In genomic region chr2:92523321-92523895, GRCm38 (mm10) we compare ENCODE assay signal across 18 mouse cellular contexts.
DNase-seq lines count a peak whose midpoint lies in the region; ATAC-seq and TF ChIP-seq lines count a peak whose summit lies in the region.
"Had no signal": no experiment of that assay in that cellular context is flagged by ENCODE, and none has a peak within 500 bp of the region (broad histone marks: within the 10 kb centered on the region; RNA-seq: fewer than 3 reads in every experiment).

No protein-coding gene starts in this region.

- H3K4me2 ChIP-seq in lung, postnatal 0 days (replicated peaks; ENCODE audit: low read depth, low read length): no peak overlapping the region
- no peak overlapping the region for H3K4me2 ChIP-seq in forebrain, embryonic 11.5 days (ENCODE audit: low read depth, low read length, severe bottlenecking)
- H3K4me2 ChIP-seq: embryonic facial prominence, embryonic 13.5 days; forebrain, embryonic 15.5 days; midbrain, embryonic 13.5 days had no signal

- in situ Hi-C loops in Patski (cut with MboI; ENCODE audit: low pct_unique_long_range_greater_than_20kb): no loop called here

- H3K9me3 ChIP-seq in lung, postnatal 0 days (ENCODE audit: low read length): no peaks in the 10 kb centered on the region
- no peaks in the 10 kb centered on the region for H3K9me3 ChIP-seq in limb, embryonic 10.5 days (replicated peaks)
- H3K9me3 ChIP-seq in forebrain, embryonic 11.5 days (ENCODE audit: control insufficient read depth, low read length): no peaks in the 10 kb centered on the region
- H3K9me3 ChIP-seq: embryonic facial prominence, embryonic 13.5 days; forebrain, embryonic 15.5 days; midbrain, embryonic 13.5 days had no signal

- TF ChIP-seq CTCF in lung, postnatal 0 days (IDR thresholded peaks at IDR 0.05): no peak
- TF ChIP-seq CTCF in lung, adult 2 months (IDR thresholded peaks at IDR 0.05; ENCODE audit: insufficient read depth, low read length): no peak
- TF ChIP-seq CTCF in Patski (IDR thresholded peaks at IDR 0.05): no peak
- no peak for TF ChIP-seq CTCF in layer of hippocampus, adult 2 months (conservative IDR thresholded peaks at IDR 0.05)

- no peak for TF ChIP-seq EP300 in lung, postnatal 0 days (IDR thresholded peaks at IDR 0.05)

- peak; percentile 43; the same call in 1 of the 2 replicates for ATAC-seq in lung, postnatal 0 days
- ATAC-seq in Patski: peak; percentile 35
- ATAC-seq in forebrain, embryonic 11.5 days (replicated peaks; ENCODE audit: low FRiP score): no peak
- ATAC-seq: forebrain, embryonic 15.5 days; hindbrain, embryonic 16.5 days; midbrain, embryonic 13.5 days had no signal

- TF ChIP-seq POLR2A in lung, adult 2 months (IDR thresholded peaks at IDR 0.05; ENCODE audit: borderline replicate concordance, extremely low read depth, low read depth, low read length): no peak

- no peak overlapping the region for H3K9ac ChIP-seq in lung, postnatal 0 days (replicated peaks; ENCODE audit: low read depth)
- no peak overlapping the region for H3K9ac ChIP-seq in forebrain, embryonic 11.5 days (ENCODE audit: low read length)
- H3K9ac ChIP-seq: embryonic facial prominence, embryonic 13.5 days; forebrain, embryonic 15.5 days; liver, embryonic 14.5 days; midbrain, embryonic 13.5 days had no signal

- no peaks in the 10 kb centered on the region for H3K36me3 ChIP-seq in lung, postnatal 0 days (ENCODE audit: insufficient read depth, low read length)
- H3K36me3 ChIP-seq in limb, embryonic 10.5 days: no peaks in the 10 kb centered on the region
- H3K36me3 ChIP-seq in forebrain, embryonic 11.5 days (ENCODE audit: control insufficient read depth, insufficient read depth, low read length): no peaks in the 10 kb centered on the region
- H3K36me3 ChIP-seq: embryonic facial prominence, embryonic 13.5 days; forebrain, embryonic 15.5 days; midbrain, embryonic 13.5 days had no signal

- WGBS in lung, postnatal 0 days: 51% methylated on average over 13 of the region's 13 CpGs
- 51% methylated on average over 13 of the region's 13 CpGs for WGBS in lung, adult 2 months
- 86% methylated on average over 13 of the region's 13 CpGs for WGBS in limb, embryonic 10.5 days
- 90% methylated on average over 13 of the region's 13 CpGs for WGBS in forebrain, embryonic 11.5 days

- H3K27ac ChIP-seq in lung, postnatal 0 days (ENCODE audit: low read length): no peak overlapping the region
- H3K27ac ChIP-seq in limb, embryonic 10.5 days: no peak overlapping the region
- no peak overlapping the region for H3K27ac ChIP-seq in forebrain, embryonic 11.5 days (ENCODE audit: low read depth, low read length)
- no peak overlapping the region for H3K27ac ChIP-seq in layer of hippocampus, adult 2 months
- H3K27ac ChIP-seq: embryonic facial prominence, embryonic 13.5 days; forebrain, embryonic 15.5 days; kidney, postnatal 0 days; liver, embryonic 14.5 days; midbrain, embryonic 13.5 days had no signal

- H3K4me3 ChIP-seq in lung, postnatal 0 days (ENCODE audit: low read depth, low read length): no peak overlapping the region
- H3K4me3 ChIP-seq in lung, adult 2 months (replicated peaks; ENCODE audit: extremely low read depth, low read depth, low read length): no peak overlapping the region
- no peak overlapping the region for H3K4me3 ChIP-seq in limb, embryonic 10.5 days
- H3K4me3 ChIP-seq in forebrain, embryonic 11.5 days (ENCODE audit: low read depth, low read length): no peak overlapping the region
- no peak overlapping the region for H3K4me3 ChIP-seq in layer of hippocampus, adult 2 months
- H3K4me3 ChIP-seq: embryonic facial prominence, embryonic 13.5 days; forebrain, embryonic 15.5 days; midbrain, embryonic 13.5 days had no signal

- POLR2A ChIA-PET in Patski (lab: Charles Lee): interaction anchor here (0.5 kb wide), 1 partner anchor 27 kb away, joined by 3 read pairs; no protein-coding TSS in a partner anchor

- no peaks in the 10 kb centered on the region for H3K27me3 ChIP-seq in lung, postnatal 0 days (replicated peaks; ENCODE audit: insufficient read depth, low read length)
- no peaks in the 10 kb centered on the region for H3K27me3 ChIP-seq in Patski
- H3K27me3 ChIP-seq in limb, embryonic 10.5 days (ENCODE audit: low read depth, poor library complexity, severe bottlenecking): peaks cover 4% of the 10 kb centered on the region; the same call in 1 of the 2 replicates
- no peaks in the 10 kb centered on the region for H3K27me3 ChIP-seq in forebrain, embryonic 11.5 days (ENCODE audit: control insufficient read depth, insufficient read depth, low read length)
- H3K27me3 ChIP-seq: embryonic facial prominence, embryonic 13.5 days; forebrain, embryonic 15.5 days; midbrain, embryonic 13.5 days had no signal

- CTCF ChIA-PET in Patski (lab: Charles Lee): interaction anchor here (1.2 kb wide), 1 partner anchor 38 kb away, joined by 3 read pairs; no protein-coding TSS in a partner anchor

- DNase-seq in lung, postnatal 0 days (ENCODE audit: low spot score): peak; percentile 10
- DNase-seq in lung, adult 2 months: no peak
- no peak for DNase-seq in Patski (ENCODE audit: low read depth, low spot score)
- peak; percentile 63 for DNase-seq in adrenal gland, adult 8-10 months
- DNase-seq in limb, embryonic 10.5 days (ENCODE audit: low spot score): peak; percentile 15
- DNase-seq in thymus, postnatal 0 days (ENCODE audit: low spot score): no peak
- no peak for DNase-seq in forebrain, embryonic 11.5 days (ENCODE audit: low spot score)
- no peak for DNase-seq in layer of hippocampus, adult 2 months (ENCODE audit: low spot score in 2 of 2)
- DNase-seq: cerebellum, adult 9-11 months; kidney, adult 18-20 months; layer of hippocampus, postnatal 36 days; retina, postnatal 1 day had no signal

- H3K4me1 ChIP-seq in lung, postnatal 0 days (ENCODE audit: insufficient read depth, low read depth, low read length): no peaks in the 10 kb centered on the region
- H3K4me1 ChIP-seq in lung, adult 2 months (ENCODE audit: control insufficient read depth, insufficient read depth, low read length): no peaks in the 10 kb centered on the region
- peaks cover 5% of the 10 kb centered on the region; the same call in 1 of the 2 replicates for H3K4me1 ChIP-seq in limb, embryonic 10.5 days
- 0 out of 2 replicates have a peak, but pooled peaks cover 3% of the 10 kb centered on the region for H3K4me1 ChIP-seq in forebrain, embryonic 11.5 days (replicated peaks; ENCODE audit: control insufficient read depth, insufficient read depth, low read length)
- H3K4me1 ChIP-seq: embryonic facial prominence, embryonic 13.5 days; forebrain, embryonic 15.5 days had no signal

Comparison
In these comparisons a context has a peak if more than half of its experiments do, and no peak if none do; other contexts are left out.
1. DNase-seq: peak in lung, postnatal 0 days (single experiment), adrenal gland, adult 8-10 months (single experiment) and limb, embryonic 10.5 days (single experiment); none in lung, adult 2 months (single experiment), Patski (single experiment), thymus, postnatal 0 days (single experiment), forebrain, embryonic 11.5 days (single experiment) and layer of hippocampus, adult 2 months (0 of 2).